Comparison of ENCODE assay signal across 8 mouse cellular contexts in genomic region chrX:94865531-94866502, GRCm38 (mm10).
DNase-seq lines count a peak whose midpoint lies in the region; ATAC-seq lines count a peak whose summit lies in the region.

No protein-coding gene starts in this region.

- H3K27ac ChIP-seq in hindbrain, embryonic 11.5 days (ENCODE audit: low read depth, low read length) = no peak overlapping the region

- no peaks in the 10 kb centered on the region for H3K4me1 ChIP-seq in hindbrain, embryonic 11.5 days (replicated peaks; ENCODE audit: control insufficient read depth, insufficient read depth, low read length)

- no peaks in the 10 kb centered on the region for H3K27me3 ChIP-seq in hindbrain, embryonic 11.5 days (ENCODE audit: control insufficient read depth, insufficient read depth, low read length)

- no peaks in the 10 kb centered on the region for H3K9me3 ChIP-seq in hindbrain, embryonic 11.5 days (ENCODE audit: control insufficient read depth, low read length)

- peak overlapping the region; percentile 50 for H3K4me2 ChIP-seq in hindbrain, embryonic 11.5 days (replicated peaks; ENCODE audit: low read depth, low read length)

- peak overlapping the region; percentile 32 for H3K4me3 ChIP-seq in hindbrain, embryonic 11.5 days (ENCODE audit: low read depth, low read length)

- WGBS in hindbrain, embryonic 11.5 days = 12% methylated on average over 11 of the region's 18 CpGs

- ATAC-seq in hindbrain, embryonic 11.5 days (ENCODE audit: low FRiP score) = peak; percentile 99

- no peaks in the 10 kb centered on the region for H3K36me3 ChIP-seq in hindbrain, embryonic 11.5 days (ENCODE audit: control insufficient read depth, insufficient read depth, low read length)

- H3K9ac ChIP-seq in hindbrain, embryonic 11.5 days (ENCODE audit: low read depth, low read length) = peak overlapping the region; percentile 11; the same call in 1 of the 2 replicates

- peak; percentile 88 for DNase-seq in Muller cell, postnatal 12 days (ENCODE audit: inconsistent ontology term)
- peak; percentile 84 for DNase-seq in cerebellum, adult 9-11 months
- peak; percentile 71 to 91 for DNase-seq in frontal cortex, adult 2 months (ENCODE audit: extremely low spot score in 1 of 2, low spot score in 1 of 2)
- DNase-seq in hindbrain, embryonic 11.5 days (ENCODE audit: low spot score) = peak; percentile 90
- peak; percentile 87 to 90 for DNase-seq in layer of hippocampus, postnatal 10 days (ENCODE audit: low spot score in 2 of 2)
- DNase-seq in lung, postnatal 10 days = peak; percentile 95
- peak; percentile 38 for DNase-seq in retina, adult 2 months (ENCODE audit: low read depth, low spot score)
- DNase-seq in thymus, postnatal 36 days = peak; percentile 91

Comparison
In these comparisons a context has a peak if more than half of its experiments do, and no peak if none do; other contexts are left out.
1. DNase-seq: peak in every context shown above with its lines; median percentile 95 in lung, postnatal 10 days; 91 in thymus, postnatal 36 days; 90 in hindbrain, embryonic 11.5 days; 88 in layer of hippocampus, postnatal 10 days; 88 in Muller cell, postnatal 12 days; 84 in cerebellum, adult 9-11 months; 81 in frontal cortex, adult 2 months; 38 in retina, adult 2 months.